Mouse (Mus musculus) adrenal gland, postnatal 14 days (tissue): ENCODE data around the gene Enpp4. TPM values are rescaled to one million over a fixed set of nuclear protein-coding genes. Genes with fewer than 3 reads are reported as not detected.
A peak's percentile ranks its signal among the peaks of the same experiment; 100 is the strongest.

Experiments
- DNase-seq: peaks from one replicate; pipeline ENCODE4 v3.0.0; 2021; ENCODE audit warnings: mixed read lengths
- total RNA-seq: library from RNA; stranded (reverse); gene quantifications from 2 replicates; pipeline ENCODE4 v1.2.3, GENCODE M21; 2021

The Enpp4 gene
- total RNA-seq, 1 experiment from 2014 or later: 9.2 TPM

DNA sequence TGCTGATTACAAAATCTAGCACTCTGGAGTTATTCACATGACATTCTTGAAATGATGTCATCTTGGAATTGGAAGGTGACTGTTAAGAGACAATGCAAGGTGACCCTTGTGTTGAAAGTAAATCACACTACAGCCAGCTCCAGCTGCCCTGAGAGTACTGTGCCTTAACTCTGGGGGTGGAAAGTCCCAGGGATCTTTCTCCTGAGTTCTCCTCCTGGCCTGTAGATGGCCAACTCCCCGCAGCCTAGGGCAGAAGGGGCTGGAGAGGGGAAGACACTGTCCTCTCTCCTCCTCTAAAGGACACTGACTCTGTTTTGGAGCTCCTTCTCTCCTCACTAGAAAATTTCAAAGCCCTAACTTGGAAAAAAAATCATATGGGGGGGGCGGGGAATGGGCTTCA, 14.1 kb downstream of the Enpp4 start:
- DNase-seq: peak; percentile 16

DNA sequence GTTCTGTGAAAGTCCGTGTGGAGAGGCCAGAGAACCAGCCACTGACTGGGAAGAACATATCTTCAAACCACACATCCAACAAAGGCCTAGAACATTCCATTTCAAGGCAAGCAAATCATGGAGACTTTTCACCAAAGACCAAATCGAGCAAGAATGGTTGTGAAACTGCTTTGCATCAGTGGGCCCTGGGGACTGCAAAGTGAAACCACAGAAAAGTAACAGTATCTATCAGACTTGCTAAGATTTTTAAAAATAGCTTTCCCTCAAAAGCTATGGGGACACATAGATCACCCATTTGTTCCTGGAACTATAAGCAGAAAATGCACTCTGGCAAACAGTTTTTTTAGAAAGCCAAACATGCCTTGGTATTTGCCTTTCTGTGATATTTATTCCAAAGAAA, 14.7 kb downstream of the Enpp4 start:
- peak; percentile 24 for DNase-seq

- no peak for DNase-seq
Observed at GRCm38 (mm10) chr17:44088226-44088625, 17.4 kb downstream of the Enpp4 start.

GRCm38 (mm10) chr17:44083156-44083555, 22.5 kb downstream of the Enpp4 start:
- DNase-seq: no peak

- peak; percentile 93 for DNase-seq
Observed at GRCm38 (mm10) chr17:44078631-44079350, 26.8 kb downstream of the Enpp4 start, which contains the start of gene Enpp5. Gene Enpp5, plus strand, starts transcription at chr17:44078813.

- no peak for DNase-seq
Observed at GRCm38 (mm10) chr17:44077843-44078160, 27.8 kb downstream of the Enpp4 start.

DNA sequence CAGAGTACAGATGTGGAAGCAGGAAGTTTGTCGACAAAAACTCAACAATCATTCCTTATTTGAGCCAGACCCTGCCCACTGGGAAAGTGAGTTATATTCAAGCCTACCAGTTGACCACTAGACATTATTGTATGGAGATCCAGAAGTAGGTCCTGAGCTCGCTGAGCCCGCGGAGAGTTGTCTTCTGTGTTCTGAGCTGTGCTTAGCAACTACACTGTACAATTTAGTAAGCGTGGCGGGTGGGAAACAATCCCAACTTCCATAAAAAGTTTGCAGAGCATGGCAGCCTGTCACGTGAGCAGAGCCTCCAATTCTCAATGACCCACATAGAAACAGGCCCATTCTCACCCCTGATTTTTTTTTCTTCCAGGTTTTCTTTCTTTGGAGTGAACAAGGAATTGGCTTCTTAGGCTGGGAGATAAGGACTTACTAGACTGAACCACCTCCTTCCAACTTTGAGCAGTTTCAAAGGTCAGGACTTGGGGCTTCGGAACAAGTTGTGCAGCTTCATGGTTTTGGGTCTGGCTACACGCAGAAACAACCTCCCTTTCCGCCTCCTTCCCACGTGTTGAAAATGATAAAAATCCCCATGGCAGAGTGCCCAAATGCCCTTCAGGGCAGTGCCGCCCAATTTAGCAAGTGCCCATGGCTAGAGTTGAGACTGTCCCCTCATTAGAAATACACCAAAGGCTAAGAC, 28.3 kb downstream of the Enpp4 start:
- DNase-seq: no peak

- peak; percentile 47 for DNase-seq
Observed at GRCm38 (mm10) chr17:44076051-44076680, 29.4 kb downstream of the Enpp4 start.

DNA sequence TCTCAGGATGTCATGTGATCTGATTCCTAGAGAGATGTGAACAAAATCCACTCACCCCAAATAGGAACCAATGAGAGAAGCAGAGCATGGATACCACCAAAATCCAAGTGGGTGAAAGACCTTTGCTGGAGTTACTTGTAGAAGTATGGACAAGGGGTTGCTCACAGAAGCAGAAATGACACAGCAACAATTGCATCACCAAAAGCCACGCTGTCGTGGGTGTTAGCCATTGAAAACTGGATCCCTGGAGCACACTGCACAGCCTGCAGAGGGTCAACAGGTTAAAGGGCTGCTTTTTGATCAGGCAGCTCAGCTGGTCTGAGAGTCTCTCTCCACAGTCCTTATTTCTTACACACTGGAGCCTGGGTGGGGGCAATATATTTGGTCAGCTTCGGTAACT, 30.0 kb downstream of the Enpp4 start:
- no peak for DNase-seq

DNA sequence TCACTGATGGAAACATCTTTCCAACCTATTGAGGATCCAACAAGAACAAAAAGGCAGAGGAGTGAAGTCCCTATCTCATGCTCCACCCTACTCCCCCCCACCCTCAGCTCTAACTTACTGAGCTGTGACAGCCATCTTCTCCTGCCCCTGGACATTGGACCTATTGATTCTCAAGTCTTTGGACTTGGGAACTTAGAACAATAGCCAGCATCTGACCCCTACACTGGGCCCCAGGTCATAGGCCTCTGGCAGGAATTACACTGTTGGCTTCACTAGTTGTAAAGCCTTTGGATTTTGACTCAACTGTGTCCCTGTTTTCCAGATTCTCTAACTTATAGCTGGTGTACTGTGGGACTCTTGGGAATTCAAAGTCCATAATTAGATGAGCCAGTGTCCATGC, 33.9 kb downstream of the Enpp4 start:
- DNase-seq: no peak

- DNase-seq: no peak
Observed at GRCm38 (mm10) chr17:44068876-44069275, 36.7 kb downstream of the Enpp4 start.

- no peak for DNase-seq
Observed at GRCm38 (mm10) chr17:44061289-44061890, 44.2 kb downstream of the Enpp4 start.

DNA sequence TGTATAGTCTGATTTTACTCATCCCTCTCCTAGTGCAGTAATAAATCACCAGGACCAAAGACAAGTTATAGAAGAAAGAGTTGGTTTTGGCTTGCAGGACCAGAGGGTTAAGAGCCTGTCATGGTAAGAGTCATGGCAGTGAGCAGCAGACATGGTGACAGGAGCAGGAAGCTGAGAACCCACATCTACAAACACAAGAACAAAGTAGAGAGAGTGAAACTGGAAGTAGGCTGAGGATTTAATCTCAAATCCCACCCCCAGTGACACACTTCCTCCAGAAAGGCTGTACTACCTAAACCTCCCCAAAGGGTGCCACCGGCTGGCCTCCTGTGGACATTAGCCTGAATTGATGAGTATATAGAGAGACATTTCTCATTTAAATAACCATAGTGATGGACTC, 44.8 kb downstream of the Enpp4 start:
- no peak for DNase-seq

DNA sequence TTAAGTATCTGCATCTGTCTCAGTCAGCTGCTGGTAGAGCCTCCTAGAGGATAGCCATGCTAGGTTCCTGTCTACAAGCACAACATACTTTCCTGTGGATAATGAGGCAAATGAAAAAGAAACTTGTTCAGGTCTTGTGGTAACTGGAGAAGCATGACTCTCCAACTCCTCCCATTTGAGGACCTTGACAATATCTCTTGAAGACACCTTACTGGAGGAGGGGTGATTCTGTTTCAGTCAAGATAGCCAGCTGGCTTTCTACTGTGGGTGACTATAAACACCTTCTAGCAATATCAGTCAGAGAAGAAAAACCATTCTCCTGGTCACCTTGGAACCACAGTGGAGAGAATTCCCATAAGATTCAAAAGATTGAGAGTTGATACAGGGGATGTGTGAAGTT, 47.5 kb downstream of the Enpp4 start:
- DNase-seq: no peak

GRCm38 (mm10) chr17:44057123-44057522, 48.5 kb downstream of the Enpp4 start:
- DNase-seq: no peak

DNA sequence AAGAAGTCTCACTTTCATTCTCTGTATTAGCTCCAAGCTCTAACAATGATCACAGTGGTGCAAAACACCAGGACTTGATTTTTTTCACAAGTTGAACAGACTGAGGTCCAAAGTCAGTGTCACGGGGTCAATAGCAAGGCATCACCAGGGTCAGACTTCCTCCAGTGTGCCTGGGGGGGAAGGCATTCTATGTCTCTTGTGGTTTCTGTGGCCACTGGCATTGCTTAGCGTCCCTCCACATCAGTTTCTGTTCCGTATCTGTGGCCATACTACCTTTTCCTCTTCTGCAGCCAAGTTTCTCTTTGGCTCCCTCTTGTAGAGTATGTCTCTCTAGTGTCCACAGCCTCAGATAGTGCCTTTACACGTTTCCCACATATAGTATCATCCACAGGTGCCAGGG, 52.2 kb downstream of the Enpp4 start:
- no peak for DNase-seq

Other genes starting within 250 kb of the Enpp4 start
- gene Enpp5, start 27.0 kb downstream of the Enpp4 start, total RNA-seq: 22.5 and 23.9 TPM in 2 replicates
- gene Clic5, start 82.8 kb upstream of the Enpp4 start, total RNA-seq: 32.4 and 38.9 TPM in 2 replicates